Mouse (Mus musculus): Measurements from ENCODE around the gene Sytl1.

Gene Sytl1

DNA sequence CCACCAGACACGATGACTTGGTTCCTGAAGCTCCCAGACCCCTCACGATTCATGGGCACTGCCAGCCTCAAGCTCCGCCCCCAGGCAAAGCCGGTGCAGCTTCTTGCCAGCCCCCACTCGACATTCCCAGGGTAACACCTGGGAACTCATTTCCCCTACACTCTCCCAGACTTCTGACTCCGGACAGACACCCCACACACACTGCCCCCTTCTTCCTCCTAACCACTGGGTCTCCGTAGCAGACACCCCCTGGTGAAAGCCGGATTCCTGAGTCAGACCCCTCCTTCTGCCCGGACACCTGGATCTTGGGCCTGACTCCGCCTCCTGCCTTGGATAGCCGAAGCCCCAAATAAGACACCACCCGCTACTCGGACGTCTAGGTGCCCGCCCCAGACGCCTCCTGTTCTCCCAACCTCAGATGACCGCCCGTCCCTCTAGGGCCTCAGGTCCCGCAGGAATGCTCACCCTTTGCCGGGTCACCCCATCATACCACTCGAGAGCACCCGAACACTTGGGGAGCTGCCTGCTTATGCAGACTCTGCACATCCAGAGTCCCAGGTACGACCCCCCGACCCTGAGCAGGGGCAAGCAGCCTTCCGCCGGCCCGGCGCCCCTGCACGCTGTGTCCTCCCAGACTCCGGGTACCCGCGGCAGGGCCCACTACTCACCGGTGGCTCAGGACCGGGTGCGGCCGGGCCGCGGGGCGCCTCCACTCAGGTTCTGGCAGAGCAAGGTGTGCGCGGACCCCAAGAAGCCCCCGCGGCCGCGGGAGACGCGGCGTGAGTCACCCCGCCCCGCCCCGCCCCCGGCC, 51.0 kb downstream of the Sytl1 start, which contains the start of the genes Cd164l2 and Gpr3:
Gene Cd164l2, plus strand, starts transcription at position 381 of the 811 bp plus-strand sequence.
Gene Gpr3, minus strand, starts transcription at position 786 of the 811 bp plus-strand sequence.
- DNase-seq (ENCODE audit: low spot score) = no peak

DNA sequence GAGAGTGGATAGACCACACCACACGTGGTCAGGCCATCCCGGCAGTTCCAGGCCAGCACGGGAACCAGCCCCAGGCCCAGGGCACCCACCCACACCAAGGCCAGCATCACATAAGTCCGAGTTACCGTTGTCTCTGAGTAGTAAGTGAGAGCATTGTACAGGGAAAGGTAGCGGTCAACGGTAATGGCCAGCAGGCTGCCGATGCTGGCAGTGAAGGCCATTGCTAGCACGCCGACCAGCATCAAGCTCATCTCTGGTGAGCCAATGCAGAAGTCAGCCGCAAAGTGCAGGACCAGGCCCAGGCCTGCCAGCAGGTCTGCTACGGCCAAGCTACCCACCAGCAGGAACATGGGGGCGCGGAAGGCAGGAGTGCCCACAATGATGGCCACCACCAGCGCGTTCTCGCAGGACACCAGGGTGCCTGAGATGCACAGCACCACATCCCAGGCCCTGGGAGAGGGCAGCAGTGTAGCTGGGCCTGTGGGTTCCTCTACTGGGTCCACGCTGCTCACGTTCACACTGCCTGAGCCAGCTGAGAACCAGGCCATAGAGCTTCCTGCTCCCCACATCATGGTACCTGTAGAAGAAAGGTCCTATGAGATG, 52.0 kb downstream of the Sytl1 start:
- no peak for DNase-seq (ENCODE audit: low spot score)

DNA sequence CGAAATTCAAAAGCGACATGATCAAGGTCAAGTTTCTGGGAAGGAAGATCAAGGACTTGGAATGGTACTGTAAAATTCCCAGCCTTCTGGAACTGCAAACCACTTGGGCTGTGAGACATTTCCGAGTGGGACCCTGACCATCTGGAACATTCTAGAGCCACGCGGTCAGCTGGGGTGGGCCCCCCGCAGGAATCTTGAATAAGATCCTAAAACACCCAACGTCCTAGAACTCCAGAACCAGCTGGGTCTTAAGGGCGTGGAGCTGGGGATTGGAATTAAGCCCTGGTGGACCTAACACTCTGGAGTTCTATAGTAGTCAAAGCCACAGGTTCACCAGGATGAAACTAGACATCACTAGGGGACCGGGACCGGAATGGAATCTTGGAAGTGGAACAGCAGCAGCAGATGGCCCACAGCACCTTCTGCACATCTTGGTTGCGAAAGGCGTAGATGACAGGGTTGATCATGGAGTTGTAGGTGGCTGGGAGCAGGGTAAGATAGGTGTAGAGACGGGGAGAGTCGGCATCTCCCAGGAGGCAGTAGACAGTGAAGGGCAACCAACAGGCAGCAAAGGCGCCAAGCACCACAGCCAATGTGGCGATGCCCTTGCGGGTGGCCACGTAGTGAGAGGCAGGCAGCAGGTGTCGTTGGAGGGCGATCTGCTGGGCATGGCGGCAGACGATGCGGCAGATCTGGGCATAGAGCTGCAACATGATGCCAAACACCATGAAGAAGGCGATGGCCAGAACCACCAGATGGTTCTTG, 52.7 kb downstream of the Sytl1 start:
- no peak for DNase-seq (ENCODE audit: low spot score)

DNA sequence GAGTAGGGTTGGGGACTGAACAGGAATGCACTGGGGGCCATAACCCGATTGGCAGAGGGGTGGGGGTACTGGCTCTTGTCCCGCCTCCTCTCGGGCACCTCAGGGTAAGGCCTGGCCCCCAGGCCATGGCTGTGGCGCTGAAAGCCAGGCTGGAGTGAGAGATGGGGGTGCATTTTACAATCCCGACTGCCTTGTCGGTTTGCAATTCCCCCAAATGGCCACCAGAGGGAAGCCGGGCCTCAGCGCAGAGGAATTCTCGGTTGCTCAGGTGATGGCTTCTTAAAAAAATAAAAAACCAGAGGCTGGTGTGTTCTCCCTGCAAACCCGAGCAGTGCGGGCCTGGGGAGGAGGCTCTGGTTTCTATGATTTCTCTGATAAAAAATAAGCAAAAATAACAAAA, 53.5 kb downstream of the Sytl1 start:
- DNase-seq (ENCODE audit: low spot score) = no peak

DNA sequence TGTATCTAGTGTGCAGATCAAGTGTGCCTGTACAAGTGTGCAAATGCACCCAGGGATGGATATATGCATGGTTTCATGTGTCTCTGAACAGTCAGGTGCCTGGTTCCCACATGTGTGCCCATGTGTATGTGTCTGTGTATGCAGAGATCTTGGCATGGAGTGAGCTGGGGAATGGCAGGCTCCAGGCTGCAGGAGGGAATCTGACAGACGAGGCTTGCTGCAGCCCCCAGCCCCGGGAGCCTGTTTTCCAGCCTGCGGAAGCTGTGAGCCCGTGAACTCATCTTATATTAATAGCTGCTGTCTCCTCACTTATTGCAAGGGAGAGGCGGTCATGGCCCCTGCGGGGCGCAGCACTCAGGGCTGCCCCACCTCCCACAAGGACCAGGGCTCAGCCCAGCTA, 58.5 kb downstream of the Sytl1 start:
- DNase-seq (ENCODE audit: low spot score) = no peak

DNA sequence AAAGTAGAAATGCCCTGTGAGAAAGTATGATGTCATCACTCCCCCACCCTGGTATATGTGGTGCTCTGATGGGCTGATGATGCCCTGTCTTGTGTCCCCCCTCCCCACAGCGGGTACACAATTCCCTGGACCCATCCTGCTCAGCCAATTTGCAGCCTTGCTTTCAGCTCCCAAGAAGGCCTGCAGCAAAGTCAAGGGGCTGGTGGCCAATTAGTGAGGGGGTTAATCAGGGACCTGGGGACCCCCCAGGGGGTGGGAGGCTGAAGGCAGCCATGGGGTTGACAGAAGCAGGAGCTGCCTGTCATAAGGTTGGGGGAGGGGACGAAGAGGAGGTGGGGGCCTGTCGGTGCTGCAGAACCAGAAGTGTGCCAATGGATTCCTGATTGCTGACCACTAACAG, 59.3 kb downstream of the Sytl1 start:
- DNase-seq (ENCODE audit: low spot score) = no peak

Measured in layer of hippocampus, adult 9-10 months (tissue).